Mouse (Mus musculus): ENCODE measurements around the gene Cpne6.

Cpne6 gene

DNA sequence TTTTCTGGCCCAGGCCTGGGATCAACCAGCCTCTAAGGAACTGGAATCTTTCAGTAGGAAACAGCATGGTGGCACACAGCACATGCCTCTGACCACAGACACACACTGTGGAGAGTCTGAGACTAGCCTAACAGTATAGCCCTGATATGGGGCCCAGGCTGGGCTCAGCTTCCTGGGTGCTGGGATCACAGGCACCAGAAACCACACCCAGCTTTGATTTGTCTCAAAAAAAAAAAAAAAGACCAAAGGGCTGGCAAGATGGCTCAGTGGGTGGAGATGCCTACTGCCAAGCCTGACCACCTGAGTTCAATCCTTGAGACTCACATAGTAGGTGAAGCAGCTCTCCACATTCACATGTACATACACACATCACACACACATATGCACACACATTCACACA, 44.4 kb downstream of the Cpne6 start:
- no peak for DNase-seq (ENCODE audit: low spot score)

DNA sequence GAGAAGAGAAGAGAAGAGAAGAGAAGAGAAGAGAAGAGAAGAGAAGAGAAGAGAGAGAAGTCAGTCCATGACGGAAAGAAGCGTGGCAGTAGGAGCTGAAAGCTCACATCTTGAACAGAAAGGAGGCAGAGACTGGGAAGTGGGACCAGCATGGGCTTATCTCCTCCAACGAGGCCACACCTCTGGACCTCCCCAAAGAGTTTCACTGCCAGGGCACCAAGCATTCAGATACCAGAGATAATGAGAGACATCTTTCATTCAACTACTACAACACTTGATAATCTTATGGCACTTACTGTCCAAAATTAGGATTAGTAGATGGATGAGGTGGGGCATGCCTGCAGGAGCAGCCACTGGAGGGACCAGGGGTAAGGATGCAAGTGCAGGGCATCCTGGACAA, 45.5 kb downstream of the Cpne6 start:
- DNase-seq (ENCODE audit: low spot score), result no peak

DNA sequence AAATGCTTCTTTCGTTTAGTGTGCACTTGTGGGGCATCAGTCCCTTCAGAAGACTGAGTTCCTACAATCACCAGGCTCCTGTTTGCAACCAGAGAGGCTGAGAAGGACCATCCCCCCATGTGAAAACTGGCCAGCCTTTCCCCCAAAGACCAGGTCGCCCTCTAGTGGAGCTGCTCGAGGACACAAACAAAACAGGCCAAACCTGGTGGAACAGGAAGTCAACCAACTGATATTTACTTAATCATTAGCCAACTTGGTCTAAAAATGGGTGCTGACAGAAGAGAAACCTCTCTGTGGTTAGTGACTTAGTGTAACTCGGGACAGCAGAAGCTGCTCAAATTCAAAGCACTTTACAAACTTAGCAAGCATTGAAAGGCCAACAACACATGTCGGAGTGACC, 46.8 kb downstream of the Cpne6 start:
- DNase-seq (ENCODE audit: low spot score), result peak; percentile 82

GRCm38 (mm10) chr14:55557587-55557986, 47.3 kb downstream of the Cpne6 start:
- DNase-seq (ENCODE audit: low spot score), result no peak

- no peak for DNase-seq (ENCODE audit: low spot score)
These were observed 48.6 kb downstream of the Cpne6 start for GRCm38 (mm10) chr14:55558740-55559448.

GRCm38 (mm10) chr14:55559799-55560201, 49.6 kb downstream of the Cpne6 start, which contains the start of gene Dcaf11:
Gene Dcaf11 (plus strand): TSS chr14:55560006.
- DNase-seq (ENCODE audit: low spot score), result peak; percentile 96

DNA sequence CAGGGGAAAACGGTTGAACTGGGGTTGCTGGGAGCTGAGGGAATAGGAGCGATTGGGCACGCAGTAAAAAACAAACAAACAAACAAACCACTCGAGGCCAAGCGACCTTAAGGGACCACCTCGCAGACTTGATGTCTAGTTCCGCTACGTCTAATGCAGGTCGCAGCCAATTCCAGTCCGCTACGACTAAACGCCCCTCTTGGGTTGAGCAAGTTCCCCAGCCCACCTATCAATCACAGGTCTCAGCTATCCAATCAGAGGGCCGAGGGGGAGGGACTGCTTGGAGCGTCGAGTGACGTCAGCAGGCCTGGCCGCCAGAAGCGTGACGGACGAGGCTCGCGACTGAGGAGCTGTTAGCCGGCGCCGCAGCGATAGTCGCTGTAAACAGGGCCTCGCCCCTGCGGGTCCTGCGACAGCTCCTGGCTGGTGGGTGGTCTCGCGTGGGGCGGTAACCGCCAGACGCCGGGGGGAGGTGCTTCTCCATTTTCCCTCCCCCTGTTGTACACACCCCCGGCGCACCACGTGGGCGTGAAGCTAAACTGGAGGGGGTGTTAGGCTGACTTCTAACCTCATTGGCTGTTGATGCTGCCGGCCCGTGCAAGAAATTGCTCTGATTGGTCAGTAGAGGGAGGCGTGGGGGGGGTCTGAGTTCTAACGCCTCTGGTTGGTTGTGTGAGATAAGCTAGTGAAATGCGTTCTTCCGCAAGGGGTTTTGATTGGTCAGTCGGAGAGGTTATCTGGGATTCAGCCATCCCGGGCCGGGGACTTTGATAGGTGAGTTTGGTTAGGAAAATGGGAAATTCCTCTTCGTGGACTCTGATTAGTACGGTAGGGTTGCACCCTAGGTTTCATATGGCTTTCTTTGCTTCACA, 50.2 kb downstream of the Cpne6 start, which contains the start of gene A730061H03Rik:
Gene A730061H03Rik, minus strand, starts transcription at position 205 of the 872 bp plus-strand sequence.
- DNase-seq (ENCODE audit: low spot score), result peak; percentile 99

- no peak for DNase-seq (ENCODE audit: low spot score)
These were observed 51.6 kb downstream of the Cpne6 start for GRCm38 (mm10) chr14:55561860-55562259.

DNA sequence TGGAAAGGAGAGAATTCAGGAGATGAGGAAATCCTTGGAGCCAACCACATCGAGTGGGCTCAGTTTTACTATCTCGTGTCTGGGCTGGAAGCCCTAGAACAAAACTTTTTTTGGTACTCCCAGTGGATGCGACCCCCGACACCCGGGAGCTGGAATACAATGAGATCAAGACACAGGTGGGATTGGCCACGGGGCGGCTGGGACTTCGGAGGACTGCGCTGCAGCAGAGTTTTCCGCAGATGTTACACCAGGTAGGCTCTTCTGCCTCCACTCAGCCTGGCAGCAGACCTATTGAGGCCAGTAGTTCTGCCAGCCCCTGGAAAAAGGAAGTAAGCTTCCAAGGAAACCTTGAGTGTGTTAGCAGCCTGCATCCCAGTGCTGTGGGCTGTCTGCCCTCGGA, 53.0 kb downstream of the Cpne6 start:
- DNase-seq (ENCODE audit: low spot score), result no peak

DNA sequence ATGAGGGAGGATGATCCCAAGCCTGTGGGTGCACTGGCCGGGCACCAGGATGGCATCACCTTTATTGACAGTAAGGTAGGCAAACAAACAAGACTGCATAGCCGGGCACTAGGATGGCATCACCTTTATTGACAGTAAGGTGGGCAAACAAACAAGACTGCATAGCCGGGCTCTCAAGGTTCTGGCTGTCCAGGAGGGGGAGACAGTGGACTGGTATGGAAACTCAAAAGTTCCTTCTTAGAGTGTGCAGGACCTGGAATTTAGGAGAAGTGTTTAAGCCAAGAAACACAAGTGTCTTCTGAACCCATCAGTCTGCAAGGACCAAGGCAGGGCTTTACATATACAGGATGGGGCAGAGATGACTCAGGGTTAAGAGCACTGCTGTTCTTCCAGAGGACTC, 55.5 kb downstream of the Cpne6 start:
- no peak for DNase-seq (ENCODE audit: low spot score)
